Mouse (Mus musculus) midbrain, embryonic 11.5 days (tissue): ENCODE data around the gene Eme2. TPM values are rescaled to one million over a fixed set of nuclear protein-coding genes. Genes with fewer than 3 reads are reported as not detected.

ENCODE experiments used
- ATAC-seq: fragments of 200-750 bp; cut with Nextera tagmentation; 2 replicates; pipeline ENCODE4 v1.8.0; 2017; ENCODE audit warnings: moderate TSS enrichment, moderate library complexity; ENCODE audit not compliant: low FRiP score
- DNase-seq: peaks from one replicate; pipeline ENCODE4 v3.0.0; 2015; ENCODE audit warnings: low spot score; ENCODE audit errors: missing footprints
- H3K27ac ChIP-seq: fragments of 300-500 bp; sonication (generic); 2 replicates; pipeline ENCODE4 v1.5.1; 2014; ENCODE audit warnings: low read depth, low read length
- H3K27me3 ChIP-seq: fragments of 300-500 bp; sonication (generic); 2 replicates; pipeline ENCODE4 v1.6.1; 2014; ENCODE audit warnings: mild to moderate bottlenecking, low read length, moderate library complexity, mixed read lengths; ENCODE audit not compliant: control insufficient read depth, insufficient read depth
- H3K36me3 ChIP-seq: fragments of 300-500 bp; sonication (generic); 2 replicates; pipeline ENCODE4 v1.6.1; 2014; ENCODE audit warnings: mild to moderate bottlenecking, low read length, moderate library complexity, mixed read lengths; ENCODE audit not compliant: control insufficient read depth, insufficient read depth
- H3K4me1 ChIP-seq: fragments of 300-500 bp; sonication (generic); 2 replicates; pipeline ENCODE4 v1.6.1; 2014; ENCODE audit warnings: low read length; ENCODE audit not compliant: control insufficient read depth, insufficient read depth
- H3K4me2 ChIP-seq: fragments of 300-500 bp; sonication (generic); 2 replicates; pipeline ENCODE4 v1.6.1; 2014; ENCODE audit warnings: mild to moderate bottlenecking, moderate library complexity
- H3K4me3 ChIP-seq: fragments of 300-500 bp; sonication (generic); 2 replicates; pipeline ENCODE4 v1.5.1; 2014; ENCODE audit warnings: low read depth, low read length
- H3K9ac ChIP-seq: fragments of 300-500 bp; sonication (generic); 2 replicates; pipeline ENCODE4 v1.6.1; 2014; ENCODE audit warnings: low read length
- H3K9me3 ChIP-seq: fragments of 300-500 bp; sonication (generic); 2 replicates; pipeline ENCODE4 v1.6.1; 2016; ENCODE audit warnings: low read length; ENCODE audit not compliant: control insufficient read depth
- WGBS: fragments of 180-500 bp; shearing (Covaris S2); extraction: QIAGEN DNeasy Blood & Tissue Kit; methylation state at CpG from one replicate; pipeline ENCODE4 v1.1.7; 2014; 5-methylcytosine and 5-hydroxymethylcytosine counted together
- polyA plus RNA-seq: library from polyadenylated mRNA; unstranded; fragments of >200 nt; fragmentation: Nextera tagmentation; extraction: Ambion mirVana; gene quantifications from 2 replicates; pipeline ENCODE4 v1.2.1, GENCODE M21; 2014

The Eme2 gene
- polyA plus RNA-seq, 1 experiment from 2014 or later, result 20.8 TPM

- H3K9me3 ChIP-seq, result no peaks in the 10 kb centered on the region
- H3K4me1 ChIP-seq, result peaks cover 20% of the 10 kb centered on the region
- no peak overlapping the region for H3K4me2 ChIP-seq
- no peak overlapping the region for H3K9ac ChIP-seq
- DNase-seq (no peak), ATAC-seq (no peak)
- H3K4me3 ChIP-seq, result no peak overlapping the region
- no peaks in the 10 kb centered on the region for H3K27me3 ChIP-seq
- no peak overlapping the region for H3K27ac ChIP-seq
- H3K36me3 ChIP-seq, result peaks cover 38% of the 10 kb centered on the region
- WGBS, result 90% methylated on average over 5 of the region's 5 CpGs
Measured at GRCm38 (mm10) chr17:24899153-24899552, 4.3 kb upstream of the Eme2 start.

- Histone ChIP-seq H3K9ac (no peak overlapping the region), H3K4me3 (no peak overlapping the region), H3K4me1 (peaks cover 25% of the 10 kb centered on the region), H3K36me3 (peaks cover 35% of the 10 kb centered on the region), H3K27ac (no peak overlapping the region), H3K9me3 (no peaks in the 10 kb centered on the region), H3K27me3 (no peaks in the 10 kb centered on the region), H3K4me2 (no peak overlapping the region)
- WGBS, result 78% methylated on average over 4 of the region's 4 CpGs
- no peak for ATAC-seq
- DNase-seq, result no peak
Measured at GRCm38 (mm10) chr17:24898041-24898854, 3.4 kb upstream of the Eme2 start.

GRCm38 (mm10) chr17:24897600-24897999, 2.7 kb upstream of the Eme2 start:
- H3K36me3 ChIP-seq, result peaks cover 33% of the 10 kb centered on the region
- H3K4me3 ChIP-seq, result peak overlapping the region; percentile 90; the same call in 1 of the 2 replicates
- H3K9ac ChIP-seq, result 0 out of 2 replicates have a peak overlapping the region, but pooled peaks have one; percentile 90
- H3K4me1 ChIP-seq, result peaks cover 25% of the 10 kb centered on the region
- no peak overlapping the region for H3K27ac ChIP-seq
- H3K4me2 ChIP-seq, result peak overlapping the region; percentile 70; the same call in 1 of the 2 replicates
- WGBS, result 85% methylated on average over 4 of the region's 4 CpGs
- H3K9me3 ChIP-seq, result no peaks in the 10 kb centered on the region
- no peaks in the 10 kb centered on the region for H3K27me3 ChIP-seq
- DNase-seq, result peak; percentile 83
- no peak for ATAC-seq

- WGBS, result 50% methylated on average over 11 of the region's 11 CpGs
Measured at GRCm38 (mm10) chr17:24896993-24897269, 2.0 kb upstream of the Eme2 start.

GRCm38 (mm10) chr17:24896241-24896992, 1.5 kb upstream of the Eme2 start, which contains the start of gene Nme3:
Gene Nme3 (plus strand): TSS chr17:24896500.
- Histone ChIP-seq H3K27ac (peak within 1 kb of the TSS; percentile 56), H3K27me3 (no peaks in the 10 kb centered on the region), H3K9me3 (no peaks in the 10 kb centered on the region), H3K4me2 (peak within 1 kb of the TSS; percentile 70), H3K4me3 (peak within 1 kb of the TSS; percentile 90), H3K9ac (peak within 1 kb of the TSS; percentile 90), H3K36me3 (peaks cover 33% of the 10 kb centered on the region), H3K4me1 (peaks cover 25% of the 10 kb centered on the region)
- 2% methylated on average over 47 of the region's 50 CpGs for WGBS
- peak; percentile 75 for ATAC-seq
- peak; percentile 94 for DNase-seq

More at GRCm38 (mm10) chr17:24896993-24897269, 2.0 kb upstream of the Eme2 start:
- peaks cover 25% of the 10 kb centered on the region for H3K4me1 ChIP-seq
- H3K27ac ChIP-seq, result no peak overlapping the region
- peak overlapping the region; percentile 90 for H3K9ac ChIP-seq
- no peak for ATAC-seq
- DNase-seq, result peak; percentile 87
- H3K27me3 ChIP-seq, result no peaks in the 10 kb centered on the region
- no peaks in the 10 kb centered on the region for H3K9me3 ChIP-seq
- peak overlapping the region; percentile 70 for H3K4me2 ChIP-seq
- peaks cover 34% of the 10 kb centered on the region for H3K36me3 ChIP-seq
- H3K4me3 ChIP-seq, result peak overlapping the region; percentile 90

- ATAC-seq, result 0 out of 2 replicates have a peak, but pooled peaks have one; percentile 1
- peak; percentile 92 for DNase-seq
- H3K4me1 ChIP-seq, result peaks cover 25% of the 10 kb centered on the region
Measured at GRCm38 (mm10) chr17:24895571-24896240, 819 bp upstream of the Eme2 start.

GRCm38 (mm10) chr17:24894061-24894994, 559 bp downstream of the Eme2 start:
- peak overlapping the region; percentile 44; the same call in 1 of the 2 replicates for H3K27ac ChIP-seq
- H3K4me3 ChIP-seq, result peak overlapping the region; percentile 90
- H3K27me3 ChIP-seq, result no peaks in the 10 kb centered on the region
- DNase-seq (no peak), ATAC-seq (peak; percentile 22)
- no peaks in the 10 kb centered on the region for H3K9me3 ChIP-seq
- peaks cover 26% of the 10 kb centered on the region for H3K36me3 ChIP-seq
- H3K4me2 ChIP-seq, result peak overlapping the region; percentile 70
- H3K9ac ChIP-seq, result peak overlapping the region; percentile 90
- 10% methylated on average over 31 of the region's 31 CpGs for WGBS
- peaks cover 25% of the 10 kb centered on the region for H3K4me1 ChIP-seq

More at GRCm38 (mm10) chr17:24895571-24896240, 819 bp upstream of the Eme2 start:
- H3K4me3 ChIP-seq, result peak overlapping the region; percentile 90
- peaks cover 35% of the 10 kb centered on the region for H3K36me3 ChIP-seq
- H3K9ac ChIP-seq, result peak overlapping the region; percentile 90
- H3K27me3 ChIP-seq, result no peaks in the 10 kb centered on the region
- H3K4me2 ChIP-seq, result peak overlapping the region; percentile 70
- no peaks in the 10 kb centered on the region for H3K9me3 ChIP-seq
- no peak overlapping the region for H3K27ac ChIP-seq
- 12% methylated on average over 23 of the region's 23 CpGs for WGBS

GRCm38 (mm10) chr17:24893276-24893675, 1.6 kb downstream of the Eme2 start:
- no peak for DNase-seq
- H3K27me3 ChIP-seq, result no peaks in the 10 kb centered on the region
- no peak overlapping the region for H3K9ac ChIP-seq
- no peaks in the 10 kb centered on the region for H3K9me3 ChIP-seq
- H3K36me3 ChIP-seq, result peaks cover 17% of the 10 kb centered on the region
- WGBS, result 89% methylated on average over 2 of the region's 2 CpGs
- no peak overlapping the region for H3K27ac ChIP-seq
- ATAC-seq, result no peak
- H3K4me1 ChIP-seq, result peaks cover 25% of the 10 kb centered on the region
- H3K4me3 ChIP-seq, result no peak overlapping the region
- no peak overlapping the region for H3K4me2 ChIP-seq
